Comparison of ENCODE assay signal across 8 mouse cellular contexts in the genomic region with DNA sequence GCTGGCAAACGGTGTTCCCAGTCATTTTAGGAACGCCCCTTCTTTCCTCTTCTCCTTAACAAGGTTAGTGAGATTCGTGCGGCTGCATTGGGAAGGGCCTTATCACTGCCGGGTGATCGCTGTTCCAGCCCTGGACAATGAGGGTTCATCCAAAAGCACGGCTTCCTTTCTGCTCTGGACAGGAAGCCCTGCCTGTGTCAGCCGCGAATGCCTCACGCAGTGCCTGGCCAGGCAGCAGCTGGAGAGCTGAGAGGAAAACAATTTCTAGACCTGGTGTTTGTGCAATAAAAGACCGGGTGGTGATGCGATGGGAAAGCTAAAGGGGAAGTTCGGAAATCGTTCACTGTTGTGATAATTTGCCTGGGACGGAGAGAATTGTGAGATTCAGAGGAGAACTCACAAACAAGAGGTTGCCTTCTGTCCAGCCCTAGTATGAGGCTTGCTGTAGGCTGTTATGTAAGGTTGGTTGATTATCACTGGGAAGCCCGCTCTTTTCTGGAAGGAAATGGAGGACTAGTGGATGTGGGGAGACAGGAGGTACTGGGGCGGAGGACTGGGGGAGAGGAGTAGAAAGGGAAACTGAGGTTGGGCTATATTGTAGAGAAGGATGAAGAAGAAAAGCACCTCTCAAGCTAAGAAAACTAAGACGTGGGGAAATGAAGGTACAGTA.
A peak's percentile ranks its signal among the peaks of the same experiment; 100 is the strongest.
DNase-seq lines count a peak whose midpoint lies in the region; ATAC-seq and TF ChIP-seq lines count a peak whose summit lies in the region.

No protein-coding gene starts in this region.

- peak; percentile 83 for TF ChIP-seq EP300 in lung, postnatal 0 days (IDR thresholded peaks at IDR 0.05)

- H3K27ac ChIP-seq in intestine, postnatal 0 days (ENCODE audit: low read depth, low read length), result peak overlapping the region; percentile 5; the same call in 1 of the 2 replicates
- H3K27ac ChIP-seq in lung, postnatal 0 days (ENCODE audit: low read length), result peak overlapping the region; percentile 83
- no peak overlapping the region for H3K27ac ChIP-seq in neural tube, embryonic 15.5 days (replicated peaks)
- H3K27ac ChIP-seq in forebrain, embryonic 15.5 days (replicated peaks), result no peak overlapping the region

- H3K9me3 ChIP-seq in intestine, postnatal 0 days (ENCODE audit: control insufficient read depth), result no peaks in the 10 kb centered on the region
- no peaks in the 10 kb centered on the region for H3K9me3 ChIP-seq in lung, postnatal 0 days (ENCODE audit: low read length)
- no peaks in the 10 kb centered on the region for H3K9me3 ChIP-seq in neural tube, embryonic 15.5 days (replicated peaks)
- H3K9me3 ChIP-seq in forebrain, embryonic 15.5 days, result no peaks in the 10 kb centered on the region

- WGBS in intestine, postnatal 0 days, result 43% methylated on average over 18 of the region's 18 CpGs
- WGBS in lung, postnatal 0 days, result 32% methylated on average over 18 of the region's 18 CpGs
- WGBS in neural tube, embryonic 15.5 days, result 63% methylated on average over 18 of the region's 18 CpGs
- 75% methylated on average over 18 of the region's 18 CpGs for WGBS in forebrain, embryonic 15.5 days

- H3K4me3 ChIP-seq in intestine, postnatal 0 days (ENCODE audit: low read depth, low read length), result no peak overlapping the region
- no peak overlapping the region; the same call in 1 of the 2 replicates for H3K4me3 ChIP-seq in lung, postnatal 0 days (ENCODE audit: low read depth, low read length)
- H3K4me3 ChIP-seq in neural tube, embryonic 15.5 days (replicated peaks), result no peak overlapping the region
- H3K4me3 ChIP-seq in forebrain, embryonic 15.5 days, result no peak overlapping the region

- ATAC-seq in intestine, postnatal 0 days, result no peak
- ATAC-seq in lung, postnatal 0 days, result peak; percentile 96
- ATAC-seq in neural tube, embryonic 15.5 days (ENCODE audit: low FRiP score), result no peak
- no peak for ATAC-seq in forebrain, embryonic 15.5 days (replicated peaks)

- DNase-seq in adrenal gland, postnatal 14 days, result peak; percentile 52
- DNase-seq in gastrocnemius, postnatal 14 days, result peak; percentile 55
- DNase-seq in lung, postnatal 0 days (ENCODE audit: low spot score), result peak; percentile 80
- DNase-seq in frontal cortex, adult 2 months (ENCODE audit: extremely low spot score in 1 of 2, low spot score in 1 of 2), result no peak
- DNase-seq in cerebellum, adult 9-10 months, result no peak

- H3K27me3 ChIP-seq in intestine, postnatal 0 days (replicated peaks; ENCODE audit: control insufficient read depth, insufficient read depth, low read length), result no peaks in the 10 kb centered on the region
- H3K27me3 ChIP-seq in lung, postnatal 0 days (replicated peaks; ENCODE audit: insufficient read depth, low read length), result no peaks in the 10 kb centered on the region
- no peaks in the 10 kb centered on the region for H3K27me3 ChIP-seq in neural tube, embryonic 15.5 days (replicated peaks)
- H3K27me3 ChIP-seq in forebrain, embryonic 15.5 days, result no peaks in the 10 kb centered on the region

- no peak overlapping the region for H3K4me2 ChIP-seq in intestine, postnatal 0 days (replicated peaks; ENCODE audit: low read depth)
- H3K4me2 ChIP-seq in lung, postnatal 0 days (replicated peaks; ENCODE audit: low read depth, low read length), result peak overlapping the region; percentile 32
- no peak overlapping the region for H3K4me2 ChIP-seq in neural tube, embryonic 15.5 days
- no peak overlapping the region for H3K4me2 ChIP-seq in forebrain, embryonic 15.5 days (replicated peaks)

- H3K9ac ChIP-seq in intestine, postnatal 0 days (ENCODE audit: low read depth, low read length), result no peak overlapping the region
- H3K9ac ChIP-seq in lung, postnatal 0 days (replicated peaks; ENCODE audit: low read depth), result no peak overlapping the region
- no peak overlapping the region for H3K9ac ChIP-seq in neural tube, embryonic 15.5 days (replicated peaks)
- H3K9ac ChIP-seq in forebrain, embryonic 15.5 days (replicated peaks), result no peak overlapping the region

- intact Hi-C loops in gastrocnemius, postnatal 14 days (cut with DNase I; ENCODE audit: low total_unique reads), result no loop called here

- H3K36me3 ChIP-seq in intestine, postnatal 0 days (ENCODE audit: control insufficient read depth, insufficient read depth), result no peaks in the 10 kb centered on the region
- H3K36me3 ChIP-seq in lung, postnatal 0 days (ENCODE audit: insufficient read depth, low read length), result no peaks in the 10 kb centered on the region
- H3K36me3 ChIP-seq in neural tube, embryonic 15.5 days, result no peaks in the 10 kb centered on the region
- H3K36me3 ChIP-seq in forebrain, embryonic 15.5 days, result no peaks in the 10 kb centered on the region

- TF ChIP-seq CTCF in intestine, postnatal 0 days (IDR thresholded peaks at IDR 0.05; ENCODE audit: low read depth), result no peak
- no peak for TF ChIP-seq CTCF in lung, postnatal 0 days (IDR thresholded peaks at IDR 0.05)

- H3K4me1 ChIP-seq in intestine, postnatal 0 days (replicated peaks; ENCODE audit: control insufficient read depth, insufficient read depth, low read length), result no peaks in the 10 kb centered on the region
- H3K4me1 ChIP-seq in lung, postnatal 0 days (ENCODE audit: insufficient read depth, low read depth, low read length), result peaks cover 6% of the 10 kb centered on the region; the same call in 1 of the 2 replicates
- H3K4me1 ChIP-seq in neural tube, embryonic 15.5 days, result no peaks in the 10 kb centered on the region
- H3K4me1 ChIP-seq in forebrain, embryonic 15.5 days, result 0 out of 2 replicates have a peak, but pooled peaks cover 2% of the 10 kb centered on the region

Comparison
In these comparisons a context has a peak if more than half of its experiments do, and no peak if none do; other contexts are left out.
1. DNase-seq: peak in adrenal gland, postnatal 14 days (single experiment), gastrocnemius, postnatal 14 days (single experiment) and lung, postnatal 0 days (single experiment); none in frontal cortex, adult 2 months (0 of 2) and cerebellum, adult 9-10 months (single experiment).
2. H3K27ac ChIP-seq: peak in intestine, postnatal 0 days (single experiment) and lung, postnatal 0 days (single experiment); none in neural tube, embryonic 15.5 days (single experiment) and forebrain, embryonic 15.5 days (single experiment).